Mouse (Mus musculus) heart, adult 2 months (tissue): ENCODE data around the gene Nceh1. TPM values are rescaled to one million over a fixed set of nuclear protein-coding genes. Genes with fewer than 3 reads are reported as not detected.

Source experiments
- DNase-seq, 2 experiments: peaks; one replicate each; pipeline ENCODE4 v3.0.0; 2021
- H3K27ac ChIP-seq: fragments of 200-600 bp; 2 replicates; pipeline ENCODE4 v1.8.1; 2022
- H3K27me3 ChIP-seq: fragments of 200-500 bp; 2 replicates; pipeline ENCODE4 v1.6.1; 2012; ENCODE audit warnings: mild to moderate bottlenecking, low read length, inconsistent platforms, mixed read lengths; ENCODE audit not compliant: control insufficient read depth, insufficient read depth
- H3K36me3 ChIP-seq: fragments of 200-500 bp; 2 replicates; pipeline ENCODE4 v1.6.1; 2012; ENCODE audit warnings: low read length, inconsistent platforms; ENCODE audit not compliant: control insufficient read depth, insufficient read depth
- H3K4me1 ChIP-seq: fragments of 200-500 bp; 2 replicates; pipeline ENCODE4 v1.6.1; 2011; ENCODE audit warnings: low read length; ENCODE audit not compliant: control insufficient read depth, insufficient read depth
- H3K4me3 ChIP-seq: fragments of 200-600 bp; 2 replicates; pipeline ENCODE4 v1.8.1; 2022
- H3K79me2 ChIP-seq: fragments of 200-500 bp; replicated peaks from 2 replicates; pipeline ENCODE4 v1.6.1; 2012; ENCODE audit warnings: mild to moderate bottlenecking, inconsistent platforms, low read length, moderate library complexity, mixed read lengths; ENCODE audit not compliant: control insufficient read depth, insufficient read depth
- H3K9ac ChIP-seq: fragments of 200-500 bp; 2 replicates; pipeline ENCODE4 v1.6.1; 2012; ENCODE audit warnings: low read depth, mild to moderate bottlenecking, control low read depth, inconsistent platforms, low read length, mixed read lengths
- CTCF ChIP-seq: fragments of 200-600 bp; IDR thresholded peaks from 2 replicates; pipeline ENCODE4 v1.8.1; 2022; ENCODE audit warnings: antibody characterized with exemption, mild to moderate bottlenecking, moderate library complexity
- EP300 ChIP-seq: fragments of 200-500 bp; IDR thresholded peaks from 2 replicates; pipeline ENCODE4 v1.6.1; 2011; ENCODE audit warnings: low read depth, low read length, control low read depth; ENCODE audit not compliant: insufficient read depth
- POLR2A ChIP-seq: fragments of 200-500 bp; IDR thresholded peaks from 2 replicates; pipeline ENCODE4 v1.6.1; 2011; ENCODE audit warnings: mild to moderate bottlenecking, low read depth, low read length, control low read depth; ENCODE audit not compliant: insufficient read depth
- WGBS: fragments of 180-500 bp; shearing (Covaris S2); methylation state at CpG from one replicate; pipeline ENCODE4 v1.1.7; 2018; 5-methylcytosine and 5-hydroxymethylcytosine counted together
- intact Hi-C: fragments of 180-260 bp; cut with DNase I; formaldehyde crosslinking; loops from one replicate; pipeline ENCODE4 v1.15.1; 2025
- polyA plus RNA-seq: library from polyadenylated mRNA; depleted of rRNA; stranded (reverse); fragments of >200 nt; gene quantifications from 2 replicates; pipeline ENCODE4 v1.2.3, GENCODE M21; 2012
- total RNA-seq, 2 experiments: library from RNA; stranded (reverse); gene quantifications; 2 replicates each; pipeline ENCODE4 v1.2.3; 2021

Nceh1 gene
- total and polyA plus RNA-seq, 3 experiments: 81.3 to 233 (median 201) TPM

GRCm38 (mm10) chr3:27319650-27320049 lies 136.9 kb downstream of the Nceh1 start:
- DNase-seq: no peak
- peak overlapping the region; percentile 85 for H3K27ac ChIP-seq
- peaks cover 14% of the 10 kb centered on the region for H3K36me3 ChIP-seq
- peaks cover 11% of the 10 kb centered on the region for H3K4me1 ChIP-seq
- H3K9ac ChIP-seq: peak overlapping the region; percentile 47; the same call in 1 of the 2 replicates
- intact Hi-C loops: loop anchor here (2.0 to 10.0 kb wide), 3 partner anchors 31 to 165 kb away; partner anchors contain the start of gene Ect2
- H3K27me3 ChIP-seq: no peaks in the 10 kb centered on the region
- TF ChIP-seq CTCF (no peak), POLR2A (no peak), EP300 (no peak)
- no peaks in the 10 kb centered on the region for H3K79me2 ChIP-seq
- peak overlapping the region; percentile 44 for H3K4me3 ChIP-seq
- 77% methylated on average over 1 of the region's 1 CpGs for WGBS

GRCm38 (mm10) chr3:27320613-27321495 lies 138.1 kb downstream of the Nceh1 start:
- DNase-seq: peak; percentile 47 to 52
- Histone ChIP-seq H3K4me3 (peak overlapping the region; percentile 47), H3K36me3 (peaks cover 18% of the 10 kb centered on the region), H3K27ac (peak overlapping the region; percentile 93), H3K4me1 (peaks cover 11% of the 10 kb centered on the region), H3K9ac (peak overlapping the region; percentile 14; the same call in 1 of the 2 replicates), H3K79me2 (no peaks in the 10 kb centered on the region), H3K27me3 (no peaks in the 10 kb centered on the region)
- 39% methylated on average over 9 of the region's 9 CpGs for WGBS
- TF ChIP-seq POLR2A: peak; percentile 48; the same call in 1 of the 2 replicates
- no peak for TF ChIP-seq EP300
- no peak for TF ChIP-seq CTCF
- intact Hi-C loops: loop anchor here (2.0 to 10.0 kb wide), 3 partner anchors 32 to 166 kb away; partner anchors contain the start of gene Ect2

- DNase-seq: no peak
- no peak for TF ChIP-seq CTCF
- TF ChIP-seq EP300: no peak
- TF ChIP-seq POLR2A: no peak
- H3K79me2 ChIP-seq: no peaks in the 10 kb centered on the region
- H3K4me3 ChIP-seq: no peak overlapping the region
- intact Hi-C loops: loop anchor here (10.0 kb wide), 1 partner anchor 168 kb away; the partner anchor contains the start of gene Ect2
- H3K27me3 ChIP-seq: no peaks in the 10 kb centered on the region
- H3K36me3 ChIP-seq: peaks cover 20% of the 10 kb centered on the region
- H3K4me1 ChIP-seq: peaks cover 9% of the 10 kb centered on the region
- H3K9ac ChIP-seq: no peak overlapping the region
- H3K27ac ChIP-seq: peak overlapping the region; percentile 93
- 72% methylated on average over 9 of the region's 9 CpGs for WGBS
Observed at GRCm38 (mm10) chr3:27322591-27322990, 139.8 kb downstream of the Nceh1 start.

GRCm38 (mm10) chr3:27323551-27323950 lies 140.8 kb downstream of the Nceh1 start:
- Histone ChIP-seq H3K36me3 (peaks cover 22% of the 10 kb centered on the region), H3K27ac (peak overlapping the region; percentile 93), H3K27me3 (no peaks in the 10 kb centered on the region), H3K4me3 (no peak overlapping the region), H3K4me1 (peaks cover 9% of the 10 kb centered on the region), H3K79me2 (no peaks in the 10 kb centered on the region), H3K9ac (no peak overlapping the region)
- intact Hi-C loops: loop anchor here (10.0 kb wide), 1 partner anchor 169 kb away; the partner anchor contains the start of gene Ect2
- 44% methylated on average over 5 of the region's 5 CpGs for WGBS
- DNase-seq: peak in 1 of 2 experiments; percentile 16
- no peak for TF ChIP-seq POLR2A
- TF ChIP-seq CTCF: no peak

GRCm38 (mm10) chr3:27326633-27327191 lies 143.9 kb downstream of the Nceh1 start:
- H3K4me3 ChIP-seq: no peak overlapping the region
- peaks cover 22% of the 10 kb centered on the region for H3K36me3 ChIP-seq
- peak overlapping the region; percentile 17; the same call in 1 of the 2 replicates for H3K27ac ChIP-seq
- DNase-seq: no peak
- H3K4me1 ChIP-seq: peaks cover 7% of the 10 kb centered on the region
- H3K27me3 ChIP-seq: no peaks in the 10 kb centered on the region
- no peaks in the 10 kb centered on the region for H3K79me2 ChIP-seq
- TF ChIP-seq EP300: no peak
- no peak for TF ChIP-seq POLR2A
- no peak for TF ChIP-seq CTCF
- no peak overlapping the region for H3K9ac ChIP-seq
- 34% methylated on average over 4 of the region's 4 CpGs for WGBS
- intact Hi-C loops: loop anchor here (10.0 kb wide), 1 partner anchor 172 kb away; the partner anchor contains the start of gene Ect2
